Mouse (Mus musculus) inflammation-experienced regulatory T-cells, adult 6 months (primary cell): ENCODE data around the gene Samhd1. TPM values are rescaled to one million over a fixed set of nuclear protein-coding genes. Genes with fewer than 3 reads are reported as not detected.
A peak's percentile ranks its signal among the peaks of the same experiment; 100 is the strongest.
"Not testable (repeated sequence)": the region's sequence is repeated elsewhere in the genome, so short reads cannot be mapped to it uniquely, and the experiment has no call there.

Experiments used
- ATAC-seq: one replicate; pipeline ENCODE4 v1.8.0; 2017
- polyA plus RNA-seq, 3 experiments: library from polyadenylated mRNA; unstranded; fragments of 100-300 nt; shearing (Covaris generic); gene quantifications; one replicate each; pipeline ENCODE4 v1.2.1; 2017

Gene Samhd1
- 100 to 1,000 TPM; 383 to 537 (median 471) TPM for polyA plus RNA-seq

- peak; percentile 60 for ATAC-seq
Measured at GRCm38 (mm10) chr2:157135014-157135413, at the start of gene Samhd1. Gene Samhd1, minus strand, starts transcription at chr2:157135265.

GRCm38 (mm10) chr2:157178167-157178566 lies 43.1 kb upstream of the Samhd1 start:
- no peak for ATAC-seq

- no peak for ATAC-seq
Measured at GRCm38 (mm10) chr2:157176248-157176647, 41.2 kb upstream of the Samhd1 start.

GRCm38 (mm10) chr2:157174416-157174815 lies 39.4 kb upstream of the Samhd1 start:
- no peak for ATAC-seq

GRCm38 (mm10) chr2:157173555-157173954 lies 38.5 kb upstream of the Samhd1 start:
- no peak for ATAC-seq

- ATAC-seq: no peak
Measured at GRCm38 (mm10) chr2:157172984-157173383, 37.9 kb upstream of the Samhd1 start.

GRCm38 (mm10) chr2:157170626-157171025 lies 35.6 kb upstream of the Samhd1 start:
- ATAC-seq: no peak

- ATAC-seq: no peak
Measured at GRCm38 (mm10) chr2:157170166-157170565, 35.1 kb upstream of the Samhd1 start.

GRCm38 (mm10) chr2:157166371-157167080 lies 31.5 kb upstream of the Samhd1 start:
- no peak for ATAC-seq

- ATAC-seq: not testable (repeated sequence)
Measured at GRCm38 (mm10) chr2:157165312-157166224, 30.5 kb upstream of the Samhd1 start.

DNA sequence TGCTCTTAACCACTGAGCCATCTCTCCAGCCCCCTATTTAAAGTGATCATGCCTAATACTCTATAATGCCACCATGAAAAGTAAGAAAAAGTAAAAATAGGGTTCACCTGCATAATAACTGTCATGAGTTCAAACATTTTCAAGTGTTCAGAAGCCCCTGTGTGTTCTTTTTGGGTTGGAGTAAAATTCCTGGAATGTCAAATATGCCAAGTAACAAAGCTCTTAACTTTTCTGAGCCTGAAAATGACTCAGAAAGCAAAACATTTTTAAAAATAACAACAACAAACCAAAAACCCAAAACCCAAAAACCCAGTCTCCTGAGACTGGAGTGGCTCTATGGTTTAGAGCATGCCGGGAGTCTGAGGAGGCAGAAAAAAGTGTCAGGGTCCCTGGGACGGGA lies 29.0 kb upstream of the Samhd1 start:
- ATAC-seq: no peak

GRCm38 (mm10) chr2:157156079-157156478 lies 21.0 kb upstream of the Samhd1 start:
- no peak for ATAC-seq

GRCm38 (mm10) chr2:157153235-157153634 lies 18.2 kb upstream of the Samhd1 start:
- no peak for ATAC-seq

DNA sequence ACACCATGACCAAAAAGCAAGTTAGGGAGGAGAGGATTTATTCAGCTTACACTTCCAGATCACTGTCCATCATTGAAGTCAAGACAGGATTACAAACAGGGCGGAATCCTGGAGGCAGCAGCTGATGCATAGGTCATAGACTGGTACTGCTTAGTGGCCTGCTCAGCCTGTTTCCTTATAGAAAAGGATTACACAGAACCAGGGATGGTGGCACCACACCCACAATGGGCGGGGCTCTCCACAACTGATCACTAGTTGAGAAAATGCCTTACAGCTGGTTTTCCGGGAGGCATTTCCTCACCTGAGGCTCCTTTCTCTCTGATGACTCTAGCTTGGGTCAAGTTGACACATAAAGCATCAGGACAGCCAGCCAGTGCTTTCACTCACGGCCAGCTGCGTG lies 13.4 kb upstream of the Samhd1 start:
- no peak for ATAC-seq

GRCm38 (mm10) chr2:157147397-157148020 lies 12.4 kb upstream of the Samhd1 start:
- ATAC-seq: peak; percentile 79

GRCm38 (mm10) chr2:157145173-157145572 lies 10.1 kb upstream of the Samhd1 start:
- no peak for ATAC-seq

GRCm38 (mm10) chr2:157144132-157144531 lies 9.1 kb upstream of the Samhd1 start:
- ATAC-seq: no peak

- no peak for ATAC-seq
Measured at GRCm38 (mm10) chr2:157141962-157142361, 6.9 kb upstream of the Samhd1 start.

- no peak for ATAC-seq
Measured at GRCm38 (mm10) chr2:157139251-157139802, 4.3 kb upstream of the Samhd1 start.

DNA sequence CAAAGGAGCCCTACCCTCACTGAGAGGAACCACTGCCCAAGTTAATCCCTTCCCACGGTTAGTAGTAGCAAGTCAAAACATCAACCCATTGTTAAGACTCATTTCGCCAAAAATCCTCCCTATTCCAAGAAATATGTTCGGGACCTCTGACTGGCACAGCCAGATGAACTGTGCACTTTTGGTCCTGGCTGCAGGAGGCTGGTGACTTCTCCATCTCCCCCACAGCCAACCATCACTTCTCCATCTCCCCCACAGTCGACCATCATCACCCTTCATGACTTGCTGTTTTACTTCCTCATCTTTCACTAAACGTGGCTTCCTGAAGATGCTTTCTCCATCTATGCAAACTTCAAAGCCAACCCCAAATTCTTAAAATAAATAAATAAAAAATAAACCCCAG lies 3.7 kb upstream of the Samhd1 start:
- ATAC-seq: no peak

GRCm38 (mm10) chr2:157137959-157138731 lies 3.1 kb upstream of the Samhd1 start:
- peak; percentile 41 for ATAC-seq

GRCm38 (mm10) chr2:157136646-157137045 lies 1.6 kb upstream of the Samhd1 start:
- no peak for ATAC-seq
